ENCODE assay signal across 16 mouse cellular contexts in the genomic region with DNA sequence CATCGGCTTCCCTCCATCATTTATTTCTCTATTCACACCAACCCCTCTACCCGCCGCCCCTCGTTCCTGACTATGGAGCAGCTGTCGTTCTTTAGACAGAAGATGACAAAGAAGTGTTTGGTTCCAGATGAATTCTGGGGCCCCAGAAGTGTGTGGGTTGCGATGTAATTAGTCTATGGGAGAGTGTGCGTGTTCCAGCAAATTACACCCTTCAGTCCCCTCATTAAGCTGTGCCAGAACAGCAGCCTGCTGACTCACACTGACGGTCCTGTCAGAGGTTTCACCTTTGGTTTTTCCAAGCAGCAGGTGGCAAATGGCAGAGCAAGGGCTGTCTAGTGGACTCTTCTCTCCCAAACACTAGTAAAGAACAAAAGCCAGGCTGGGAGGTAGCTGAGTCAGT.
DNase-seq lines count a peak whose midpoint lies in the region.
"Had no signal": no experiment of that assay in that cellular context is flagged by ENCODE, and none has a peak within 500 bp of the region (broad histone marks: within the 10 kb centered on the region; RNA-seq: fewer than 3 reads in every experiment).

No protein-coding gene starts in this region.

- peak; percentile 13 for DNase-seq in layer of hippocampus, adult 11-12 months (ENCODE audit: low spot score)
- DNase-seq in layer of hippocampus, adult 9-10 months (ENCODE audit: low spot score) = no peak
- peak; percentile 28 to 34 for DNase-seq in right cerebral cortex, adult 2 months (ENCODE audit: low spot score in 2 of 2)
- no peak for DNase-seq in right cerebral cortex, postnatal 4 days
- DNase-seq in layer of hippocampus, adult 9-11 months = peak; percentile 27
- DNase-seq in telencephalon, adult 2 months (ENCODE audit: low read depth, low spot score) = peak; percentile 13
- DNase-seq in natural killer cell, adult 2 months (ENCODE audit: low spot score in 2 of 2) = no peak
- DNase-seq in cerebellum, adult 18-20 months = no peak
- DNase-seq: cerebellum, adult 9-10 months; gastrocnemius, postnatal 10 days; heart, postnatal 14 days; kidney, adult 9 months; kidney, postnatal 25 days; lung, adult 18-20 months; lung, postnatal 10 days; thymus, postnatal 25 days had no signal

Comparison
In these comparisons a context has a peak if more than half of its experiments do, and no peak if none do; other contexts are left out.
1. DNase-seq: peak in layer of hippocampus, adult 11-12 months (single experiment), right cerebral cortex, adult 2 months (2 of 2), layer of hippocampus, adult 9-11 months (single experiment) and telencephalon, adult 2 months (single experiment); none in layer of hippocampus, adult 9-10 months (single experiment), right cerebral cortex, postnatal 4 days (single experiment), natural killer cell, adult 2 months (0 of 2) and cerebellum, adult 18-20 months (0 of 2).